Mouse (Mus musculus) A20 (cell line): ENCODE data around the gene D430041D05Rik.

Experiments
- DNase-seq: peaks from one replicate; pipeline ENCODE4 v3.0.0-alpha.2; 2011; ENCODE audit warnings: low read depth, low spot score

D430041D05Rik gene

DNA sequence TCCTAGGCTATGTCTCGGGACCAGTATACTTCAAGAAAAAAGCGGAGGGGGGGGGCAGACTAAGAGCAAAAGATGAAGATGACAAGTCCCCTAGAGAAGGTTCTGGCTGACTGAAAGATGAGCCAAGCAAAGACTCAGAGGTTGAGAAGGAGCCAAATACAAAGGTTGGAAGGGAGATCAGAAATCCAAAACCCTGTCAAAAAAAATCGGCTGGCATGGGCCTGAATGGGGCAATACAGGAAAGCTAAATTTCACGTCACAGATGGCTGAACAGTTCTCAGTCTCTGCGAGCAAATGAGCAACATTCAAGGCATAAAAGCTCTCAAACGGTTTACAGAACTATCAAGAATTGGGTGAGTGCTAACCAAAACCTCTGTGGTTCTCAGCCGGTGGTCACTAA is 2.5 kb downstream of the D430041D05Rik start:
- no peak for DNase-seq

DNA sequence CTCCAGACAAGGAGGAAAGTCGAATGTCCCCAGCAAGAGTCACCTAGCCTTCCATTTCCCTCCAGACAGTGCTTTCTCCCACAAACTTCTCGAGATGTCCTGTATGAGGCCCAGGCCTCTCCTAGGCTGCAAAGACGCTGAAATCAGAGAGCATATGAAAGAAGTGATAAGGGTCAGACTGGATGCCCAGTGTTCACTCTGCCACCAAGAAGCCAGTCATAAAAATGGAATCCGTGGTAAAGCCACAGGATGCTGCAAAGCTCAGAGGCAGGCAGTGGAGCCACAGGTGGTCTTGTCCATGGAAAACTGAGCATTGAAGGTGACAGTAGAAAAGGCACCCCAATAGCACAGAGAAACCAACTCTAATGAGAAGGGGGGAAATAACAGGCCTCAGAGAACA is 2.9 kb downstream of the D430041D05Rik start:
- no peak for DNase-seq

DNA sequence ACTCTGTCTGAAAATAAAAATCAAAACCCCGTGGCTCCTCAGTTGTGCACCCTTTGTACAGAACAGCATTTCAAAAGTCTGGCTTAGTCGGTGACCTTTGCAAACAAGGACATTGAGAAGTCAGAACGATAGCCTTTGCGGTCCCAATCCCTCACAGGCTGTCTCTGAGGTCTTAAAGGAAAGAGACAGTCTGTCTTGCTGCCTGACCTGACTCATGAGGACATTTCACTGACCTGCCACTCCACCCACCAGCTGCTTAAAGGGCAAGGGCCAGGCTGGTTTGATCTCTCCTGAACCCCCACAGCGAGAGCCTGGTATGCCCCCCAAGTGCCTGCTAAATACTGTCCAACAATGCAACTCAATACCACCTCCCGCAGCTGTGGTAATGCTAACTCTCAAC is 6.8 kb downstream of the D430041D05Rik start:
- DNase-seq: no peak

DNA sequence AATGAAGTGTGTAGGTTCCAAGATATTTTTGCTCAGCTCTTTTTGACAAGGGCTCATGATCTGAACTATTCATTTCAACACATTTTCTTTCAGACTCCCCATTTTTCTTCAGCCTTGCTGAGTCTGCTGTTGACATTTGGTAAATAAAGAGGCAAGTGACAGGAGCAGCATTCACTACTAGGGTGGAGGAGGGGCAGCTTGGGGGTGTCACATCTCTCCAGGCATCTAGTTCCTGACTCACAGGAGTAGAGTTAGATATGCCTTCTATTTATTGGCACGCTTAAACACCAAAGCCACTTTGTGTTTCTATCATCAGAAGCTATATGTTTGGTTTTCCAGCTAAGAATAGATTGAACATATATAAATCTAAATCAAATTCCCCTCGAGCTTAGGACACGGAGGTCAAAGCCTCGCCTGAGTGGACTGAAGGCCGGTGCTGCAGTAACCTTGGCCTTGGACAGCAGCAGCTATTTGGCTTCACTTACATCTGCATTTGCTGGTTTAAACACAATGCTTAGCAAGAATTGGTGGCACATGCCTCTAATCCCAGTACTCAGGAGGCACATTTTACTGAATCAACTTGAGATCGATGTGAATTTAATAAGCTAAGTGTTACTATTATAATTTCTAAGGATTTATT is 12.0 kb downstream of the D430041D05Rik start:
- no peak for DNase-seq

DNA sequence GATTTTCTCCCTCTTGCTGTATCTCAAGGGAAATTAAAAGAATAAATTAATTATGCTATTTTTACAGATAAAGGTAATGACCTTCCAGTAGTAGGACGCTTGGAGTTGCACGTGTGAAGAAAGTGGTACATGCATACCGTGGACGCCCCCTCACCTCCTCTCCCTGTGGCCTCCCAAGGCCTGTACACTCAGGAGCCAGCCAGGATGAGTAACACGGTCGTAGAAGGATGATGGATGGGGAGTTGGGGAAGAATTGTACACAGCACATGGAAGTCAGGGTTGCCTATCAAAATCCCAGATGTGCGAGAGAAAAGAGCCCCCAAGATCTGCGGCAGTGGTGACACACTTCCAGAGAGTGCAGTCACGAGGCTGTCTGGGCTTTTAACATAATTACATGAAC is 14.9 kb downstream of the D430041D05Rik start:
- no peak for DNase-seq

DNA sequence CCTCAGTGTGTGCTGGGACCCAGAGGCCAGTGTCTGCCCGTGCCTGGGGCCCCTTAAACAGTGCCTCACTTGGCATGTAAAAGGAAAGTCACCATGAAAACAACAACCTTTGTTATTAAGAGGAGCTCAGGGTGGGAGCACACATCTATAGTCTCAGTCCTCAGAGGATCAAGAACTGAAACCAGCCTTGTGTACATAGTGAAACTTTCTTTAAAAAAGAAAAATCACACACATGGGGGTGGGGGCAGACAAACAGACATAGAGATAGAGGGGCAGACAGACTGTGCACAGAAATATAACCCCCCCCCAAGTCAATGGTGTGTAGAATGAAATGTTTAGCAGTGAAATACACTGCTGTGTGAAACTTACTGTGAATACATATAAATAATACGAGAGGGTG is 16.0 kb downstream of the D430041D05Rik start:
- DNase-seq: peak; percentile 50

DNA sequence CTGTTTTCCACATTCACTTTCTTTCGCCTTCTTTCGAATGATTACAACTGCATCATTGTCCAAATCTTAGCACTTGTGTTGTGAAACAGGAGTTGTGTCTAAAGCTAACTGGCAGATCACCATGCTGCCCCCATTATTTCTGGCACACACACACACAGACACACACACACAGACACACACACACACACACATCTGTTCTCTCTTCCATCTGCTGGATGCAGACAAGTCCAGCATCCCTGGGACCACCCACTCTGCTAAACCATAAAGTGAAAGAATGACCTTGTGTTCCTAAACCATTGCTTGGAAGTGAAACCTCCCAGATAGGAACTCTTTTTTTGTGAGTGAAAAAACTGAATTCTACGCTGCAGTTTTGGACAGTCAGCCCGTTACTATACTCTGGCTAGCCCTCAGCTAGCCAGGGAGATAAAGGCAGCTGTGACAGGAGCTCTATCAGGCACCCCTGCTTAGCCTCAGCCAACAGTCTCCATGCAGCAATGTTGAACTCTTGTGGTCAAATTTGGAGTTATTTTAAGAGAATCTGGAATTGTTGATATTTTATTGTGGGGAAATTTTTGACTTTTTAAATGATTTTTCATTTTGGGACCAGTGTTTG is 18.0 kb downstream of the D430041D05Rik start:
- DNase-seq: no peak

DNA sequence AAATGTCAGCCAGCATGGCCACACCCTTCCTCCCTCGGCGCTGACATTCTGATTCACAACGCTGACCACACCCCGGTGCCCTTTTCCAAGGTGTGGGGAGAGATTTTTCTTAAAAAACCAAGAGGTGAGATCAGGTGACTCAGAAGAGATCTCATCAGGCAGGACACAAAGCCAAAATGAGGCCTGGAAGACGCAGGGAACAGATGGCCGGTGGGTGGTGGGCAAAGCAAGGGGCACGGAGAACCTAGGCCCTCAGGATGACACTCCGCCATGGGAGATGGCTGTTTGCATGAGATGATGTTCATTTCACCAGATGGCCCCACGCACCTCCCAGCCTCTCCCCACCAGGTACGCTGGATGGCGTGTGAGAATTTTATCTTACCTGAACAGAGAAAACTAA is 21.6 kb downstream of the D430041D05Rik start:
- no peak for DNase-seq

DNA sequence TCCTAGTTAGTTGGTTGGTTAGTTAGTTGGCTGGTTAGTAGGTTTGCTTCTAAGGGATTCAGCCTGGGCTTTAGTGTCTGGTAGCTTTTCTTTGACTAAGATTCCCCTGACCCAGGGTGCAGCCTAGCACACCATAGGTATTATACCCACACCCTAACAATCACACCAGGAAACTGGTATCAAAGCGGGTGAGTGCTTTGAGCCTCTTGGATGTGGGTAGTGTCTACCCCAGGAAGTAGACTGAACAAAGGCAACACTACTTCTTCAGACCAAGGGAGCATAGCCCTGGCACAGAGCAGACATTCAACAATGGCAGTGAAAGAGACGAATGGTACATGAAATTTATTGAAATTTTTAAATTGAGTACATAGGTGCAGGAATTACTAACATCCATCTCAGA is 24.9 kb downstream of the D430041D05Rik start:
- no peak for DNase-seq

DNA sequence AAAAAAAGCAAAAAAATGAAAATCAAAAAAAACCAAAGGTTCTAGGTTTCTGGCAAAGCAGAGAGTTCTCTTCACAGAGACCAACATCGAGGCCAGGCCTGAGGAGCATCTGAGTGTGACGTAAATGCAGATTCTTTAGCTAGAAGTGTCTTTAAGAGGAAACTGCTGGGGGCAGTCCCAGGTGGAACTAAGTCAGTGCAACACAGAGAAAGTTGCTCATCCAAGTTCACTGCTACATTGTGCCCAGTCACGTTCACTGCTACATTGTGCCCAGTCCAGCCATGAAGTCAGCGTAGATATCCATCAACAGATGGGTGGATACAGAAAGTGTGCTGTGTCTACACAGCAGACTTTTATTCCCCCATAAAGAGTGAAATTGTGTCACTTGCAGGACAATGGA is 27.2 kb downstream of the D430041D05Rik start:
- peak; percentile 26 for DNase-seq

DNA sequence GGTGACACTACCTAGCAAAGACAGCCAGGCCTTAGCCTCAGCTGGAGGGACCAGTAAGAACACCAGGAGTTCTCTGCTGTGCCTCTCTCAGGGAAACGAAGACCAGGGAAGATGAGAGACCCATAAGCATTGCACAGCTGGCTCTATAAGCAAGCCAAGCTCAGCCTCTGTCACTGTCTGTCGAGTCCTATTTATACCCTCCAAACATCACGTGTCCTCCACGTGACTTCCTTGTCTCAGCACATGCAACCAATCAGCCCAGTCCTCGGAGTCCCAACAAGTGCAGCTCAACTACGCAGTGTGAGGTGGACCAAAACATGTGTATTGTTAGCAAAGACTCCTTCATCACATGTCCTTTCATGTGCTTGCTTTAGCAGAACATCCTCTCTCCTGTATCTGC is 28.0 kb downstream of the D430041D05Rik start:
- peak; percentile 14 for DNase-seq

DNA sequence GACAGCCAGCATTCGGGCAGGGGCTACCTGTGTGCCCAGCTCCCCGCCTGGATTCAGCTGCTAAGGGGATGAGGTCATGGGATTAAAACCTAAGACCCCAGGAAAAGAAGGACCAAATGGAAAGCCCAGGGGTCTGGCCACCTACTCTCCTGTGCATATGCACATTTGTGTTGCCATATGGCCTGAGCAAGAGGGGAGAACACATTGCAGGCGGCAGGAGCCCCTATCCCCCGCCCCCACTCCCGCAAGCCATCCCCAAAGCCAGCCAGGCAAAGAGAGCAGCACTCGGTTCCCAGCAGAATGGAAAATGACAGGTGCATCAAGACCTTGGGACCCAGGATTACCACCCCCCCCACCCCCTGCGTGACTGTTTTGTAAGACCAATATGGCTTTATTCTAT is 31.5 kb downstream of the D430041D05Rik start:
- DNase-seq: no peak

DNA sequence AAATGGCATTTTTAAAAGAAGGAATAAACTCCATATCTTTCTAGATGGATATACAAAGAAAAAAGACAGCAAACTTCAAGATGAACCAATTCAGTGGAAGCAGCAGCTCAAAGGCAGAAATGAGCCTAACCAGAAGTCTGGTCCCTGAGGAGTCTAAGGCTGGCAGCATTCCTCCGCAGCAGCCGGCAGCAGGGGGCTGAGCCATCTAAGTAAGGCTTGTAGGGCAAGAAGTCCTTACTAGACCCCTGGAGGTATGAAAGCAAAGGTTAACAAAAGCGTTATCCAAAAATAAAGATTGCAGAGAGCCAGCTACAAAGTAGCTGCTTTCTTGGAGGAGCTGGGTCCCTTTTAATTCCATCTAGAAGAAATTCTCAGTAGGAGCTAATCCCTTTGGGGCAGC is 32.0 kb downstream of the D430041D05Rik start:
- DNase-seq: no peak

DNA sequence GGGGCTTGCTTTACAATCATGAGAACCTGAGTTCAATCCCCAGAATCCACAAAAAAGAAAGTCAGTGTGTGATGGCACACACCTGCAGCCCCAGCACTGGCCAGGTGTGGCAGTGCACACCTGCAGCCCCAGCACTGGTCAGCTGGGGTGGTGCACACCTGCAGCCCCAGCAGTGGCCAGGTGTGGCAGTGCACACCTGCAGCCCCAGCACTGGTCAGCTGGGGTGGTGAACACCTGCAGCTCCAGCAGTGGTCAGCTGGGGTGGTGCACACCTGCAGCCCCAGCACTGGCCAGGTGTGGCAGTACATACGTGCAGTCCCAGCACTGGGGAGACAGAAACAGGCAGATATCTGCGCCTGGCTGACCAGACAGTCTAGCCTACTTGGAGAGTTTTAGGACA is 32.8 kb downstream of the D430041D05Rik start:
- peak; percentile 13 for DNase-seq

DNA sequence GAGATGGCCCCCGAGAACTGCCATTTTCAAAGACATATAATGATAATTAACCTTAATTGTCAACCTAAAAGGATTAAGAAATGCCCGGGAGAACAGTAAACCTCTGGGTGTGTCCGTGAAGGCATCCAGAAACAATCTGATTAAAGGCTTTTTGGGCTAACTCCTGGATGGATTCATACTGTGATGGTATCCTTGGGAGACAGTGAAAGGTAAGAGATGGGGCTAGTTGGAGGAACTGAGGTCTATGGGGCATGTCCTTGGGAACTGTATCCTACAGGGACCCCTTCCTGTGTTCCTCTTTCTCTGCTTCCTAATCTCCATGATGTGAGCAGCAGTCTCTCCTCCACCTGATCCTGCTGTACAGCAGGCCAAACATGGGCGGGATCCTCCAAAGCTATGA is 38.7 kb downstream of the D430041D05Rik start:
- DNase-seq: no peak

DNA sequence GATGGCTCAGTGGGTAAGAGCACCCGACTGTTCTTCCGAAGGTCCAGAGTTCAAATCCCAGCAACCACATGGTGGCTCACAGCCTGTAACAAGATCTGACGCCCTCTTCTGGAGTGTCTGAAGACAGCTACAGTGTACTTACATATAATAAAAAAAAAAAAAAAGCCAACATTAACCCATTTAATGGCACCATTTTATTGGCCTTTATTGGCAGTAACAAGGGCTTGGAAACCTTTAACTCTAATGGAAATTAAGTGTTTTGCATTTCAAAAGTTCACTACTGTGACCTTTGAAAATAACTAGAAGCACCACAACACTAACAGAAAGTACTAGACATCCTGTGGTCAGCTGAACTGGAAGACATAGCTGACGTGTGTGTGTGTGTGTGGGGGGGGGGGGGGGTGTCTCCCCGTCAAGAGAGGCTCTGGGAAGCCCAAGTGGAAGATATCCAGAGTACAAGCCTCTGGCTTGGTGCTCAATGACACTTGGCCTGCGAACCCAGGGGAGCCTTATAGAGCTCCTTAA is 39.1 kb downstream of the D430041D05Rik start:
- no peak for DNase-seq

DNA sequence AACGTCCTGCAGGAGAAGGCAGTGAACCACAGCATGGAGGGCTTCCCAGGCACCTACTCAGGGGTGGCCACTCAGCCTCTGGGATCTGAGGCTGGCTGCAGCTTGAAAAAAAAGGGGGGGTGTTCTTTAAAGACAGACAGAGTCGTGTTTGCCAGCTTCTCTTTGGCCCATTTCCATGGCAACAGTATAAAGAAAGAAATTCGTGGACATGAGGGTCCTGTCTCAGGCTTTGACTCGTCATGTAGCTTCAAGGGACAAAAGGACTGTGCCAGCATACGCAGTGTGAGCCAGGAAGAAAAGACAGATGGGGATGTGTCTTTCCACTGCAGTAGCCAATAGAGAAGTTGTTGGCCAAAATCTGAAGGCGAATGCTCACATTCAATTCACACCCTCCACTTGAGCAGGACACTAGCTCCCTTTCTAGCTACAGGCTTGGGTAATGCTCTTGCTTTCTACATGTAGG is 42.9 kb downstream of the D430041D05Rik start:
- no peak for DNase-seq

DNA sequence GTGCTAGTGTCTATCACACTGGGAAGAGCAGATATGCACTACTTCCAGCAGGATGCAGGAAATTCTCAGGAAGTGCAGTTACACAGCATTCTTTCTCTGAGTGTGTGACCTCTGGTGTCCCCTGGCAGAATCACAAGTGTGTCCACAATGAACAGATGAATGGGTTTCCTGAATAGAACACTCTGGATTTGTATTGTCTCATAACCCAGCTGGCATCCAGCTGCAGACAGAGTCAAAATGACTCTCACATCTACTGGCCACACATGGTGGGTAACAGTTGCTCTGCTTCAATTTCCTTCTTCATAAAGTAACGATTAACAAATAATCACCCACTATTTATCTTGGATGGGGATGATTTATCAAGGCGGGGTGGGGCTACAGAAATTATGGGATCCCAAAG is 43.5 kb downstream of the D430041D05Rik start:
- no peak for DNase-seq

DNA sequence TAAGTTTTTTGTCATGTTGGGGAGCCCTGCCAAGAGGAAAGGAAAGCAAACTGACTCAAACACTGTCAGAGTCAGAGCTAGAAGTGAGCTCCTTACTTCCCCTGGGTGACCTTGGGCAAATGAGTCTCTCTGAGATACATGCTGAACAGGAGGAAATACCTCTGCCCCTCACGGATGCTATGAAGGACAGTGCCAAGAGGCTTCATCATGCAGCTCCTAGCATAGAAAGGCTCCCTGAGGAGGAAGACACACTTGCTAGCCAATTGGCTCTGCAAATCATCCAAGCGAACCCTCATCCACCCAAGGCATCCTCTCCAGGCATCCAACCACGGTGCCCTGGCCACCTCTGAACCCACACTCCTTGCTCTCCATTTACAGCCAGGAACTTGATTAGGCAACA is 51.5 kb downstream of the D430041D05Rik start:
- DNase-seq: no peak

DNA sequence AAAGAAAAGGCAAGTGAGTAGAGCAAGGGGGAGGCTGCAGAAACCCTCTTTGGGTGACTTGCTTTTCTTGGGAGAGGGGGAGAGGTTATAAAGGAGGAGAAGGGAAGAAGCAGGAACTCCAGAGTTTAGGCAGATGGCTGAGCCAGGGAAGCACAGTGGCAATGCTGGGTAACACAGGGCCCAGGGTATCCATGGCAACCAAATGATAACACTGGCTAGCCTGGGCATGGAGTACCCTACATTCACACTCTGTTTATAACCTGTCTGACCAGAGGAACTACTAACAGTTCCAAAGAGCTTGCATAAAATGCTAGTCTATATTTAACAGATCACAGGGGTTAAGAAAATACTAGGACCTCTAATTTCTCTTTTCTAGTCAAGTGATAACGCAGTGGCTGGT is 51.9 kb downstream of the D430041D05Rik start:
- no peak for DNase-seq

DNA sequence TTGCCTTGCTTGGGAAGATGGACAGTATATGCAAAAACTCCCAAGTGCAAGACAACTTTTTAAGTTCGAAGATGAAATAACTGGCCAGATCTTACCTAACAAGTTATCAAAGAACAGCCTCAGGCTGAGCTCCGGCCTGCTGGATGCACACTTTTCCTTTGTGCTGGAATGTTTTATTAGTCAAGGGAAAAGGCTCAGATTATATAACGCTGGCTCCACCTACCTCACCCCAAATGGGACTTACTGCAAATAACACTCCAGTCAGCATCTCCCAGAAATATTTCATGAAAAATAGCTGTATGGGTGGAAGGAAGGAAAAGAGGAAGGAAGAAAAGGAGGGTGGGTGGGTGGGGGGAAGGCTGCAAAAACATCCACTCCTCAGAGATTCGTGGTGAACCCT is 54.3 kb downstream of the D430041D05Rik start:
- no peak for DNase-seq

DNA sequence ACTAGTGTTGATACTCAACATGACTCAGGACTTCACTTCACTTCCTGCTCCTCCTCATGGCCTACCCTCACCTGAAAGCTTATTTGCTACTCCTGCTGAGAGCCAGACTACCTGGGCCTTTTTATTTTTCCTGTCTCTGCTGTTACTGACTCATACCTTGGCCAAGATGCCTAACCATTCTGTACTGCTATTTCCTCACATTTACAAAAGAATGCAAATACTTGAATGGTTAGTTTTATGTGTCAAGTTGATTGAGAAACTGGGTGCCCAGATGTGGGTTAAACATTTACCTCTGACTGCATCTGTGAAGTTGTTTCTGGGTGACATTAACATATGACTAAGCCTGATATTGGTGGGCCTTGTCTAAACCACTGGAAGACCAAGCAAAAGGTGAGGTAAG is 56.7 kb downstream of the D430041D05Rik start:
- DNase-seq: no peak

DNA sequence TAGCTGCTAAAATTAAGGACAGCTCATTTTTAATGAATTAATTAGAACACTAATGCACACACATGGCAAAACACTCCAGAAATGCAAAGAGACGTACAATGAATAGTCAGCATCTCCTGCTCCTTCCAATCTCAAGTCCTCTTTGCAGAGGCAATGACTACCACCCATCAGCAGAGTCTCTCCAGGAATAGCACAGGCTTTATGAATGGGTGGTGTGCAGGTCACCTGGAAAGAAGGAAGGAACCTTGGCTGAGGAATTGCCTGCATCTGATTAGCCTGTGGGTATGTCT is 58.7 kb downstream of the D430041D05Rik start:
- DNase-seq: no peak
